Mouse (Mus musculus) kidney, adult 18-20 months (tissue): ENCODE results near the gene Kcnrg.
"Not testable (repeated sequence)": the region's sequence is repeated elsewhere in the genome, so short reads cannot be mapped to it uniquely, and the experiment has no call there.

Experiments used
- DNase-seq: peaks from one replicate; pipeline ENCODE4 v3.0.0; 2021

Kcnrg gene

DNA sequence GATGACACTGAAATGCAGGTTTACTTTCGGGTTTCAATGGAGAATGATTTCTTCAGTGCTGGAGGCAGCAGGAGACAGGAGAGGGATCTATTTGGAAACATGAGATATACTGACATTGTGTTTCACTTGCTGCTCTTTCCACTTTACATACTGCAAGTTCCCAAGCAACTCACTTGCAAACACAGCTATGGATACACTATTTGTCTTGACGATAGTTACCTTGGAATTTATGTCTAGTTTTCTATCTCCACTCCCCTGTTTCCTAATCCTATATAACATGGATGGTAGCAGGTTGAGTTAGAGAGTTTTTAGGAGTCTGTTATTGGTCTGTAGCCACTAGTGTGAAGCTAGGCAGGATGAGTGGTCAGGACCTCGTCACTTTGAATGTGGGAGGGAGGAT is at the start of gene Kcnrg:
Gene Kcnrg, plus strand, starts transcription at position 301 of the 400 bp plus-strand sequence.
- DNase-seq: no peak

DNA sequence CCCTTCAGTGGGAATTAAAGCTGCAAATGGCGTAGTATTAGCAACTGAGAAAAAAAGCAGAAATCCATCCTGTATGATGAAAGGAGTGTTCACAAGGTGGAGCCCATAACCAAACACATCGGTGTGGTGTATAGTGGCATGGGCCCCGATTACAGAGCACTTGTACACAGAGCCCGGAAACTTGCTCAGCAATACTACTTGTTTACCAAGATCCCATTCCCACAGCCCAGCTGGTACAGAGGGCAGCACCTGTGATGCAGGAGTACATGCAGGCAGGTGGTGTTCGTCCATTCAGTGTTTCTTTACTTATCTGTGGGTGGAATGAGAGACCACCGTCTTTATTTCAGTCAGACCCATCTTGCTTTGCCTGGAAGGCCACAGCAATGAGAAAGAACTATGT is 48.4 kb upstream of the Kcnrg start:
- DNase-seq: no peak

DNA sequence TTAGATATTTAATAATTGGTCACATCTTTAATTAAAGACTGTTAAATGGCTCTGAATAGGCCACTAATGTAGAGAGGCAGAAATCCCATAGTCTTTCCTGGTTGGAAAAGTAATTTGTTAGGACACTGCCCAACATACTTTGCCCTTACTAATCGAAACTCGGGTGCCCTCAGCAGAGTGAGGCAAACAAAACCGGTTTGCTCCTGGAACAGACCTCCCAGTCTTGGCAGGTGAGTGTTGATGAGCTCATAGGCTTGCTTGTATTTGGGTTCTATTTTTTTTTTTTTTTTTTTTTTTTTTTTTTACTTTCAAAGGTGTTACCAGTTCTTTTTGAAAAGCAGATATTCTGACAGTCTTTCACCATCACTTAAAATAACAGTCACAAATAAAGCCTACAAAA is 47.4 kb upstream of the Kcnrg start:
- no peak for DNase-seq

DNA sequence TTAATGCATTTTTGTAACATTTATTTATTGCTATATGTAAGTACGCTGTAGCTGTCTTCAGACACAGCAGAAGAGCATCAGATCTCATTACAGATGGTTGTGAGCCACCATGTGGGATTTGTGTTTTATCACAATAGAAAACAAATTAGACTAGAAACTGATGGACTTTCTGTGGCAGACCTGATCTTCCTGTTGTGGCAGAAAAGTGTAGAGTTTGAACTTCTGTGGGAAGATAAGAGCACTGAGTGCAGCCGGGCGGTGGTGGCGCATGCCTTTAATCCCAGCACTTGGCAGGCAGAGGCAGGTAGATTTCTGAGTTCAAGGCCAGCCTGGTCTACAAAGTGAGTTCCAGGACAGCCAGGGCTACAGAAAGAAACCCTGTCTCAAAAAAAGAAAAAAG is 41.0 kb upstream of the Kcnrg start:
- not testable (repeated sequence) for DNase-seq

DNA sequence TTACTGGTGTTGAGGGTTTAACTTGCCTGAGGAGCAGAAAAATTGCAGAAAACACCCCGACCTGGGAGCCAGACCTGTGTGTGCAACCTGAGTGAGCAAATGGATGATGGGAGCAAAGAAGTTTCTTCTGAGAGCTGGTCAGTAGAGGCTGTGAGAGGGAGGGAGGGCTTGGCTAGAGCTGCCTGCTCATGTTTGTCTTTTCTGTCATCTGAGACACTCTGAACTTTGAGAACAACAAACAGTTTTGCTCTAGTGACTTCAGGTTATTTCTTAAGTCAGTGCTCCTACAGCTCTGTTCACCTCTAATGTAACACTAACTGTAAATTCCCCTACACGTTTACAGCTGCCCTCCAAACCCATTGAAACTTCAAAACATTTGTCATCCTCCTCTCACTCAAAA is 37.9 kb upstream of the Kcnrg start:
- no peak for DNase-seq

DNA sequence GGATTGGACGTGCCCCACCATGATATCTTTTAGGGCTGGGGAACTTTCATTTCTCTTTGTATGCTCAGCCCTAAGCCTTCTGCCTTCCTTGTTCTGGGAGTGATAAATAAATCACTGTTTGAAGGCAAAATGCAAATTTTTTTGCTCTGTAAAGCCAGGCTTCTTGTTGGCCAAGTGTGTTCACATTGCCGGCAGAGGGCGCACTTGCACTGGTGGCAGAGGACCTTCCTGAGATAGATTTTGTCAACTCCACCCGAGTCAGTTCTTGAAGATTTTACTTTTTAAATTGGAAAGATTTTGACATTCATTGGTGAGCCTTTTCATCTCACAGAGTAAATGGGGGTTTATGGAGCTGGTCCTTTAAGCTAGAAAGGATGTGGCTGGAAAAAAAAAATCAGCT is 35.9 kb upstream of the Kcnrg start:
- DNase-seq: peak; percentile 89

DNA sequence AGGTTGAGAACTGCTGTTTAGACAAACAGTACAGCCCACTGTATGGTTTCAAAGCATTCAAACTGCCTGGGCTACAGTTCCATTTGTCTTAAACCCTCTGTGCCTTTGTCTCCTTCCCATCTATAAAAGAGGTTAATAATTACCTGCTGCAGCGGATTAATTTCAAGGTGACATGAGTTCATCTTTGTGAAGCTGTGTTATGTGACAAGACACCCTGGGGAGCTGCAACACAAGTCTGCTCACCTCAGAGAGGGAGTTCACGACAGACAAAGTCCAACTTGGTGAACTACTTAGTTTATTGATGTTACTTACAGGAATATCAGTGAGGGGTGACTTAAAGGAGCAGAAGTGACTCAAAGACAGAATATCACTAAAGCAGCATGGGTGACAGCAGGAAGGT is 35.1 kb upstream of the Kcnrg start:
- no peak for DNase-seq

DNA sequence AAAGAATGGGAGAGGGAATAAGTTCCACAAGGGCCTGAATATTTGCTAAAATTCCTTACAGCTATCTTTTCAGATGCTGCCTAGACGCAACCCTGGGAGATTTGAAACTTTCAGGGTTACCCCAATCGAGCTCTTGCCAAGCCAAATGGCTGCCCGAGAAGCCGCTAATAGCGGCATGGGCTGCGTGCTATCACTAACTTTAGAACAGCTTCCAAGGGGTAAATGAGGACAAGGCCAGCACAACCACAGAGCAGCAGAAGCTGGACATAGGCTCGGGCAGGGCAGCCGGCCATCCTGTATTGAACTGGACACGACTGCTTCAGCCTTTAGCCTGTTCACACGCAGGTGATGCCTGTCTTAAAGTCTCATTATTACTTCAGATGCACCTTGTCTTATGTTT is 32.2 kb upstream of the Kcnrg start:
- no peak for DNase-seq

DNA sequence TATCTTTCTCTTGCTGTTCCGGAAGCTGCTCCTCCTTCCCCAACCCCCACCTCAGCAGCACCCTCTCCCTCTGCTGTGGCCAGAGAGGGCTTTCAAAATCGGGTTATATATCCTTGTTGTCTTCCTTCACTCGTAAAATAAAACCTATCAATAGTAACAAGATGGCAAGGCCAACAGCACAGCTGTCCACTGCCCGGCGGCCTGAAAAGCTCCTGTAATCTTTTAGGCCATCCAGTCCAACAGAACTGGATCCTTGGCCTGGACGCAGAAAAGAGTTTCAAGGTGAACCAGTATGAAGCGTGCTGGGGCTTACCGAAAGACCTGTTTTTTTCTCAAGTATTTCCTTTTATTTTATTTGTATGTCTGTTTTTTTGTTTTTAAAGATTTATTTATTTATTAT is 31.3 kb upstream of the Kcnrg start:
- DNase-seq: no peak

DNA sequence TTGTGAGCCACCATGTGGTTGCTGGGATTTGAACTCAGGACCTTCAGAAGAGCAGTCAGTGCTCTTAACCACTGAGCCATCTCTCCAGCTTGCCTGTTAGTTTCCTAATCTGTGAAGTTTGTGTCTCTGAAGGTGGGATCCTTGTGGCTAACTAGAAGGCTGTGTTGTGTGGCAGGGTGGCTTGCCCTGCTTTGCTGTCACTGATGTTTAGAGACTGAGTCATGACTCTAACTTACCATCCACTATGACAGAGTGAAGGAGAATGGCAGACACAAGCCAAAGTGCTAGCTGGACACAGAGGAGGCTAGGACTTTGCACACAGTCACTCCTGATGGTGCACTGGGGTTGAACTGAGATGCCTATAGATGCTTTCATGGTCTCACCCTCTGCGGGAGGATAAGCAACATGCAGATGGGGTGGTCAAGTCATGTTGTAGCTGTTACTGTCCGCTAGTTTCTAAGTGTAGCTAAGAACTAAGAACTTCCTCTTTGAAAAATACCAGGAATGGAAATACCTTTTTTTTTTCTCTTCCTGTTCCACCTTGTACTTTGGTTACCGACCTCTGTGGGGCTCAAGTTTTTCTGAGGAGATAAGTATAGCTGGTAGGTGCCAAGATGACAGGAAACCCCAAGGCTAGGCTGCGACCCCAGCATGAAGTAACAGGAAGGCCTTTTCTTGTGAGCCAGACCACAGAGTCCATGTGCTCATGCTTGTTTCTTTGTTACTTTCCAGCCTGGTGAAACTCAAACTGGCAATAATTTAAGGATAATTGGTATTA is 17.8 kb upstream of the Kcnrg start:
- DNase-seq: no peak

DNA sequence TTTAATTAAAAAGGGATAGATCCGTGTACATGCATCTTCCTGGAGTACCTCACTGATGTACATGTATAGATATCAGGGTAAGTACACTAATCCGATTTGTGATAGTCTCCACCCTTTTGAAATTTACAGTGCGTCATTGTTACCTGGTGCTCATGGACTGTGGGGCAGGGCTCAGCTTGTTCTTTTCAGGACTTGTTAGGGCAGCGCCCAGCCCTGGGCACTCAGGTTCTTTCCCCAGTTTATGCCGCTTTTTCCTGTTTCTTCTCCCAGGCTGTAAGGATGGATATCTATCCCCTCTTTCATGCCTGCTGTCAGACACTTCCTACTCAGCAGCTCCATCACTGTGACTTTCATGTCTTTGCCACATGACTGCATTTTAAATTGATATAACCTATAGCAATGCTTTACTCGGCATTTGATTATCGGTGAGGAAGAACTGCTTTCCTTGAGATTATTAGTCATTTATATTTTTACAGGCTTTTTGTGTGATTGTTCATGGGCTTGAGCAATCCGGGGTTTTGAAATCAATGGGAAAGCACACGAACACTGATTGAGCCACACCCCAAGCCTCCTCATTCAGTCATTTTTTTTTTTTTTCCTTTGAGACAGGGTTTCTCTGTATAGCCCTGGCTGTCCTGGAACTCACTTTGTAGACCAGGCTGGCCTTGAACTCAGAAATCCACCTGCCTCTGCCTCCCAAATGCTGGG is 10.4 kb upstream of the Kcnrg start:
- no peak for DNase-seq

DNA sequence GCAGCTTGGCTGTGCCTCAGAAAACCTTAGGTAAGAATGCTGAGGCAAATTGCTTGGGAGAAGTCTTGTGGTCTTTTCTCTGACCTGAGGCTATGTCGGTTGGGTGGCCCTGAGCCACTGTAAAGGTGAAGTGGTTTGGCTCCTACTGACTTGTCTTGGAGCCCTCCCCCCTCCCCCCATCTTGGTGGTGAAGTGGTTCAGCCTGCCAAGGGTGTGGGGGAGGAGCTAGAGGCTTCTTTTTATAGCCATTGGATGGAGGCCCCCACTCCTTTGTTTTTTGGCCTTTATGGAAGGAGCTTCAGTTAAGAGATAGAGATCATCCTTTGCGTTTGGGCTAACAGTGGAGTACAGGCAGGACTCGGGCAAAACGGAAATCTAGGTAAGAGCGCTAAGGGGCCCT is 9.3 kb upstream of the Kcnrg start, which contains the start of gene Trim13:
Gene Trim13, plus strand, starts transcription at position 280 of the 400 bp plus-strand sequence.
- DNase-seq: no peak

DNA sequence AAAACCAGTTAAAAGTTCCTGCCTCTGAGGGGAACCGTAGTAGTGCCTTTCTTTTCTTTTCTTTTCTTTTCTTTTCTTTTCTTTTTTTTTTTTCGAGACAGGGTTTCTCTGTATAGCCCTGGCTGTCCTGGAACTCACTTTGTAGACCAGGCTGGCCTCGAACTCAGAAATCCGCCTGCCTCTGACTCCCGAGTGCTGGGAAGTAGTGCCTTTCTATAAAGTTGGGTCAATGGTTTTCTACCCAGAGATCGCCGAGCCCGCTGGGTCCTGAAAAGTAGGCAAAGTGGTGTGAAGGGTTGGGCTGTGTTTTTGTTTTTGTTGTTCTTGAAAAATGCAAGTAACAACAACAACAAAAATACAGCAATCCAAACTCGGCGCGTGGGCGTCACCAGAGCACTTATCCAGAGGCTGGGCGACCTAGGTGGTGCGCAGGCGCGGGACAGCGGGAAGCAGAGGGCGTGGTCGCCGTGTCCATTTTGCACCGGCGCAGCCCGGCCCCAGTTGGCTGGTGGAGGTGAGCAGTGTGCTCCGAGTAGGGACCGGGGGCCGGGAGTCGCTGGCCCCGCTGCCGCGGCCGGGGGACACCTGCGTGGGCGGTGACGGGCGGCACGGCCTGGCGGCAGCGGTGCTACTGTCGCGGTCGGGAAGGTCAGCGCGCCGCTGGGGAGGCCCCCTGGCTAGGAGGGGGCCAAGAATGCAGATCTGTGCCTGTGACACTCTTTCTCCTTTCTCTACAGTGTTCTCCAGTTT is 8.0 kb upstream of the Kcnrg start:
- peak; percentile 92 for DNase-seq

DNA sequence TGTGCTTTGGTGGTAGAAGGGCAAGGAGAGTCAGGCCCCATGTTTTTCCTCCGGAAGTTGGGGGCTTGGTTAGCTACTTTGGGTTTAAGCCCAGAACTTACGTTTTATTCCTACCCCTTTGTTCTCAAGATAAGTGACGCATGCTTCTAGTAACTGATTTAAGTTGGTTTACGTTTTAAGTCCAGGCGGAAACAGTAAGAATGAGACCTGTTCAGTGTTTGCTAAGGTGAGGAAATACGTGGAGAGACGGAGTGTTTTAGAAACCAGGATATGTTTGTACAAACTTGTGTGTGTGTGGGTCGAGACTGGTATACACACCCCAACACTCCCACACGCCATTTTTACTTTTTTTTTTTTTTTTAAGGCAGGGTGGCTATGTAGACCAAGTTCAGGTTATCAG is 5.9 kb upstream of the Kcnrg start:
- no peak for DNase-seq

DNA sequence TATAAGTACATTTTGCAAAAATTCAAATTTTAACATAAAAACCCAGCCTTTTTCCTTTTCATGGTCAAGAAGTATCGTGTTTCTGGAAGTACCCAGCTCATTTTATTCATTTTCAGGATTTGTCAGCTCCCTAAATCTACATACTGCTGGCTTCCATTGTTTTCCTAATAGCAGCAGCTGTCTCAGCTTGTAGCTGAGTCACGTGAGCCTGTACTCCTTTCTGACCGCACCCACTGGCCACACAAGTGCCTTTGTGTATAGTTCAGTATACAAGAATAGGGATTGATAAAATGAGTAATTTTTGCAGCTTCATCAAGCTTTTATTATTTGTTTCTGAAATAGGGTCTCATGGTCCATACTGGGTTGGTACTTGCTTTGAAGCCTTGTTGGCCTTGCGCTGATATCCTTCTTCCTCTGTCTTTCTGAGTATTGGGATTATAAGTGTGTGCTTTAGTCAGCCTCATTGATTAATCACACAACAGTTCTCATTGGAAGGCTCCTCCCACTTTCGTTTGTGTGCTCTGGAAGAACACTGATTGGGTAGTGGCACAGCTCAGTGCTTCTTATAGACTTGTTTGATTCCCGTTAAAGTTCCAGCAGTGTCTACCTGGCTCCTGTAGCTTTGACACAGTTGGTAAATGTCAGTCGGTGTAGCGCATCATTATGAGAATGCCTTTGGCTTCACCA is 4.0 kb upstream of the Kcnrg start:
- DNase-seq: no peak

DNA sequence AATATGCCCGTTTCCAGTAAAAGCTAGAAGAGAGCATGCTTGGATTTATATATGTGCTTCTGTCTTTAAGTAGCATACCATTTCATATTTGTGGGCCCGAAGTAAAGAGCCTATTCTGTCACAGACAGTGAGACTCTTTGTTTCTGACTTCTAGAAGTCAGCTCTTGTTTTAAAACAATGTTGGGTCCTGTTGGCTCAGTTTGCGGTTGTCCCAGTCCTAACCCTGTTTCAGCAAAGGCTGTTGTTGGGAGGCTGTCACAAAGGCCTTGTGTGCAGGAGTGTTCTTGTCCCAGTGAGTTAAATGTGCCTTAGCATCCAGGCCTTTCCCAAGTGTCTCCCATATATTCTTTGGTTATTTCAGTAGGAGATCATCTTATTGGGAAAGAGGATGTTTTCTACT is 3.2 kb upstream of the Kcnrg start:
- no peak for DNase-seq

DNA sequence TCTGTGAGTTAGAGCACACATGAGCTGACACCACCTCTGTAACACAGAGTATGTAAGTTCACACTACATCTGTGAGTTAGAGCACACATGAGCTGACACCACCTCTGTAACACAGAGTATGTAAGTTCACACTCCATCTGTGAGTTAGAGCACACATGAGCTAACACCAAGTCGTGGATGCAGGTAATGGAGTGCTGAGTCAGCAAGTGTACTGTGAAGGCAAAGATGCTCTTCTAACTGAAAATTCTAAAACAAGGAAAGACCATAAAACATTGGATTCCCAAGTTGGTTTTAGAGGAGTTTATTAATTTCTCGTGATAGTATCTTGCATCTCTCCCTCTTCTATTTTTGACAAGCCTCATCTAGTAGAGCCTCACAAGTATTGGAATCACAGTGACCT is 1.2 kb upstream of the Kcnrg start:
- not testable (repeated sequence) for DNase-seq

DNA sequence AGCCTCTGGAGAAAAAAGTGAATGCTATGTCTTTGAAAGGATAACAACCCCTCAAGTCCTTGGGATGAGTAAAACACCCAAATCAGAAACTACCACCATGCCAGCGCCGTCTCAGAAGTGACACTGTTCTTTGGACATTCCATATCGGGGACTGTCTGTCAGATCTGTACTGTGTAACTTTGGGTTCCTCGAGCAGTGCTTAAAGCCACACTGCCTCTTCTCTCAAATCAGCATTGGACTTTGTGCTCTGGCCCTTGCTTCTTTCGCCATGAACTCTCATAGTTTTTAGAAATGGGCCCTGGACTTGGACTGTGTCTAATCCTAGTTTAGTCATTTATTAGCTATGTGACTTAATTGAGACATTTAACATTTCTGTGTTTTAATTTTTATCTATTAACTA is 4.5 kb downstream of the Kcnrg start:
- peak; percentile 67 for DNase-seq

DNA sequence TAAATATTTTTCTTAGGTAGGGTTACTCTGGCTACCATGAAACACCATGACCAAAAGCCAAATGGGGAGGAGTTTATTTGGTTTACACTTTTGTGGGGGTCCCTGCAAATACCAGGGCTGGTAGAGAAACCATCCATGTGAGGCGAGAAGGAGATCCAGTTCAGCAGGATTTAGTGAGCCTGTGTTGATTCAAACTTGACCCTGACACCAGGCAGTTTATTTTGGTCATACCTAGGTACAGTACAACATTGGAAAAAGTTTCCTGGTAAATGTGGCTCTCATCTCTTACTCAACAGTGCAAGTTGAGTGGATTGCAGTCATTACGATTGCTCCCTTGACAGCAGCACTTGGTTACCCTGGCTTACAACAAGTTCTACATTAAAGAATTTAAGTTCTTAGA is 6.1 kb downstream of the Kcnrg start:
- DNase-seq: no peak

DNA sequence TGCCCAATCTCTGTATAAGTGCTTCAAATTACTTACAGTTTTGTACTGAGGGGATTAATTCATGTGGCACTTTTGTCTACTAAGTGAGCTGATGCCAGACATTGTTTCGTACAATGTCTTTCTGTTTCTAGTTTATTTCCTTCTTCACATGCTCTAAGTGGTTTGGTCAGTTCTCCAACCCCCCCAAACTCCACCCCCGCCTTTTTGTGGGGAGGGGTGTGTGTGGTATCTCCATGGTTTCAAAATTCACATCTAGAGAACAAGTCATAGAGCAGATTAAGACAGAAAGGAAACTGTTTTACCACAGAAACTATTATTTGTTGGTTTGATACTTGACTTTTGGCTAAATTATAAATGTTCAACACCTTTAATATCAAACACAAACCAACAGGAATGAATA is 13.1 kb downstream of the Kcnrg start:
- DNase-seq: no peak

DNA sequence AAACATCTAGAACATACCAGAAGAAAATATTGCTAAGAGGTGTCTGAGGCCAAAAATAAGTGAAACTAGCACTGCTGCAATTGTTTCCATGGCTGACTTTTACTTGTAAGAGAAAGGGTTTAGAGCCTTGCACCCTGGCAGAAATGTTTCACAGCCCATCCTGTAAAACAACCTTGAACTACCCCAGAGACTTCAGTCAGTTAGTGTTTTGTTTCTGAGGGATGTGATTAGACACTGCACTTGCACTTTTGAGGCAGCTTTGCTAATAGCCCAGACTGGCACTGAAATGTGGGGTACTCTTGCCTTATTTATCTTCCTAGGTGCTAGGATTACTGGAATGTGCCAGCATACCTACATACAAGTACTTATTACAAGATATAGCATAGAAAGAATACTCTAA is 28.7 kb downstream of the Kcnrg start:
- DNase-seq: no peak

DNA sequence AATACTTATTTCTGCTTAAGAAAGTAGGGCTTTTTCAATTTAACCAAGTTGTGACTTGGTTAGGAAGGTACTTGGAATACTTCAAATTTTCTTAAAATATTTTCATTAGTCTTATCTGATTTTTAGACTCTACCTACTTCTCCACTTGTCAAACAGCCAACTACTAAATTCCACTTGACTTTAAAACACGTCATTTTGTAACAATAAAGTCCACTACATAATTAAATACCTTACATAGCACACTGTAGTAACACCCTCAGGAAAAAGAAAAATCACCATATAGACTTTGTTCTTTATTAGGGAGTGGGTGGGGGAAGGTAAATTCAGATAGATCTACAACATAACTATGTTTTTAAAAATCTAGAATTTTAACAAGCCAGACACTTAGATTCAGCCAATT is 35.4 kb downstream of the Kcnrg start:
- DNase-seq: no peak

DNA sequence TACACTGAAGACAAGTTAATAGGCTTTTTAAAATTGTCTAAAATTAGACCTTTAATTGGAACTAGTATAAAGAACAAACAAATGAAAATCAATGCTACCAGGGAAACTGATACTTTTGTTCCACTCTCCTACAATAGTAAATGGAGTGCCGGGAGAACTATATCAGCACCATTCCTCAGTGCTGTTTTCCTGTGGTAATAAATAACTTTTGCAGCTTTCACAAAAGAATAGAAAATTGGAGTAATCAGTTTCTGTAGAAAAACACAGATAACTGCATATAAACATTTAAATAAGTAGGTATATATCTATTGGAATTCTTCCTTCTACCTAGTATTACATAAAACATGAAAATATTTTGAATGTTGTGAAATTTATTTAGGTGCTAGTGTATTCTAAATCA is 38.3 kb downstream of the Kcnrg start:
- no peak for DNase-seq
